Comparison of ENCODE assay signal across 24 mouse cellular contexts in the genomic region with DNA sequence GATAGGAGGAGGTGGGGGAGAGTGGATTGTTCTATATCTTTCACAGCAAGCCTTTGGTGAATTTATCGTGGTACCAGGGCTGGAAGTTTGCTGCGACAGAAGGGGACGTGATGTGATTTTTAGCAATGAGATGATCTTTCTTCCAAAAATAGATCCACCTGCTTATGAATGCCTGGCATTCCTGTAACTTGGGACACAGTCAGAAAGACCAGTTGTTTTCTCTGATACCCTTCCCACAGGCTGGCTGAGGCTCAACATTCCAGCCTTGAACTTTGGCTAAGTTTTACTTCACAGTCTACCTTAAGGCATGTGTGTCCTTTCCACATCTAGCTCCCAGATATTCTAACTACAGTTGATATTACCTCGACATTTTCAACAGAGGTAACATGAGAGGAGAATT.
DNase-seq lines count a peak whose midpoint lies in the region; ATAC-seq and TF ChIP-seq lines count a peak whose summit lies in the region.
"Had no signal": no experiment of that assay in that cellular context is flagged by ENCODE, and none has a peak within 500 bp of the region (broad histone marks: within the 10 kb centered on the region; RNA-seq: fewer than 3 reads in every experiment).

No protein-coding gene starts in this region.

- 22% methylated on average over 4 of the region's 4 CpGs for WGBS in heart, postnatal 0 days
- 48% methylated on average over 4 of the region's 4 CpGs for whole genome bisulfite sequencing in heart, embryonic 10.5 days
- 75% methylated on average over 4 of the region's 4 CpGs for WGBS in kidney, embryonic 16.5 days

- H3K9ac ChIP-seq in heart, postnatal 0 days (replicated peaks; ENCODE audit: low read depth, low read length), result no peak overlapping the region
- H3K9ac ChIP-seq in kidney, embryonic 16.5 days (replicated peaks; ENCODE audit: low read length), result no peak overlapping the region
- H3K9ac ChIP-seq: forebrain, embryonic 13.5 days; hindbrain, embryonic 13.5 days; limb, embryonic 15.5 days; liver, embryonic 14.5 days; midbrain, embryonic 13.5 days had no signal

- H3K36me3 ChIP-seq in heart, postnatal 0 days (replicated peaks; ENCODE audit: control insufficient read depth, insufficient read depth, low read length), result no peaks in the 10 kb centered on the region
- no peaks in the 10 kb centered on the region for H3K36me3 ChIP-seq in heart, embryonic 10.5 days
- H3K36me3 ChIP-seq in kidney, embryonic 16.5 days (ENCODE audit: insufficient read depth, low read length), result no peaks in the 10 kb centered on the region
- H3K36me3 ChIP-seq: hindbrain, embryonic 13.5 days; limb, embryonic 10.5 days; limb, embryonic 15.5 days; midbrain, embryonic 13.5 days had no signal

- peak overlapping the region; percentile 83 for H3K27ac ChIP-seq in heart, postnatal 0 days (ENCODE audit: low read depth)
- H3K27ac ChIP-seq in heart, embryonic 10.5 days, result no peak overlapping the region
- H3K27ac ChIP-seq in kidney, embryonic 16.5 days (ENCODE audit: low read length), result no peak overlapping the region
- H3K27ac ChIP-seq: forebrain, embryonic 13.5 days; hindbrain, embryonic 13.5 days; limb, embryonic 10.5 days; limb, embryonic 15.5 days; liver, embryonic 14.5 days; macrophage; midbrain, embryonic 13.5 days had no signal

- H3K27me3 ChIP-seq in heart, postnatal 0 days (ENCODE audit: control insufficient read depth, insufficient read depth, low read length), result no peaks in the 10 kb centered on the region
- H3K27me3 ChIP-seq in heart, embryonic 10.5 days (ENCODE audit: insufficient read depth, poor library complexity, severe bottlenecking), result no peaks in the 10 kb centered on the region
- no peaks in the 10 kb centered on the region for H3K27me3 ChIP-seq in kidney, embryonic 16.5 days (ENCODE audit: insufficient read depth, low read length)
- H3K27me3 ChIP-seq: forebrain, embryonic 13.5 days; hindbrain, embryonic 13.5 days; limb, embryonic 15.5 days; midbrain, embryonic 13.5 days had no signal

- peak; percentile 23 for DNase-seq in adrenal gland, postnatal 25 days
- DNase-seq in adrenal gland, postnatal 10 days, result no peak
- DNase-seq in heart, adult 18-20 months, result peak; percentile 3 to 10
- DNase-seq in heart, adult 9 months (ENCODE audit: low spot score in 2 of 2), result no peak
- peak; percentile 59 for DNase-seq in heart, postnatal 0 days (ENCODE audit: low spot score)
- no peak for DNase-seq in heart, embryonic 10.5 days (ENCODE audit: low spot score)
- DNase-seq: cerebellum, adult 2 months; cerebellum, postnatal 14 days; gastrocnemius, postnatal 14 days; kidney, adult 8-10 months; kidney, postnatal 10 days; lung, adult 2 months; lung, postnatal 10 days; thymus, adult 2 months; thymus, postnatal 36 days had no signal

- peaks cover 10% of the 10 kb centered on the region; the same call in 1 of the 2 replicates for H3K4me1 ChIP-seq in heart, postnatal 0 days (ENCODE audit: control insufficient read depth, insufficient read depth)
- H3K4me1 ChIP-seq in heart, embryonic 10.5 days, result no peaks in the 10 kb centered on the region
- H3K4me1 ChIP-seq in kidney, embryonic 16.5 days (ENCODE audit: insufficient read depth, low read length), result no peaks in the 10 kb centered on the region
- H3K4me1 ChIP-seq: forebrain, embryonic 13.5 days; hindbrain, embryonic 13.5 days; limb, embryonic 10.5 days; limb, embryonic 15.5 days; midbrain, embryonic 13.5 days had no signal

- peak; percentile 56 for TF ChIP-seq EP300 in heart, postnatal 0 days (IDR thresholded peaks at IDR 0.05; ENCODE audit: low read depth)

- peaks cover 4% of the 10 kb centered on the region; the same call in 1 of the 2 replicates for H3K9me3 ChIP-seq in heart, postnatal 0 days (replicated peaks; ENCODE audit: control insufficient read depth, low read length)
- no peaks in the 10 kb centered on the region for H3K9me3 ChIP-seq in heart, embryonic 10.5 days
- H3K9me3 ChIP-seq in kidney, embryonic 16.5 days (ENCODE audit: low read length), result no peaks in the 10 kb centered on the region
- H3K9me3 ChIP-seq: forebrain, embryonic 13.5 days; hindbrain, embryonic 13.5 days; limb, embryonic 10.5 days; limb, embryonic 15.5 days; midbrain, embryonic 13.5 days had no signal

- no peak overlapping the region for H3K4me3 ChIP-seq in heart, postnatal 0 days (ENCODE audit: low read depth, low read length)
- no peak overlapping the region for H3K4me3 ChIP-seq in heart, embryonic 10.5 days
- no peak overlapping the region for H3K4me3 ChIP-seq in kidney, embryonic 16.5 days (ENCODE audit: low read length)
- H3K4me3 ChIP-seq: forebrain, embryonic 13.5 days; hindbrain, embryonic 13.5 days; limb, embryonic 10.5 days; limb, embryonic 15.5 days; midbrain, embryonic 13.5 days had no signal

- peak overlapping the region; percentile 15; the same call in 1 of the 2 replicates for H3K4me2 ChIP-seq in heart, postnatal 0 days (ENCODE audit: low read depth, low read length)
- H3K4me2 ChIP-seq in kidney, embryonic 16.5 days (replicated peaks; ENCODE audit: low read depth, low read length), result no peak overlapping the region
- H3K4me2 ChIP-seq: forebrain, embryonic 13.5 days; hindbrain, embryonic 13.5 days; limb, embryonic 15.5 days; midbrain, embryonic 13.5 days had no signal

- no peak for TF ChIP-seq CTCF in heart, postnatal 0 days (IDR thresholded peaks at IDR 0.05; ENCODE audit: low read depth)

- ATAC-seq in heart, postnatal 0 days (ENCODE audit: insufficient read depth, low read depth), result peak; percentile 91
- ATAC-seq in kidney, embryonic 16.5 days (ENCODE audit: low FRiP score, low TSS enrichment), result no peak
- ATAC-seq: forebrain, embryonic 13.5 days; intestine, embryonic 16.5 days; midbrain, embryonic 13.5 days had no signal

Comparison
In these comparisons a context has a peak if more than half of its experiments do, and no peak if none do; other contexts are left out.
1. DNase-seq: peak in adrenal gland, postnatal 25 days (single experiment), heart, adult 18-20 months (2 of 2) and heart, postnatal 0 days (single experiment); none in adrenal gland, postnatal 10 days (single experiment), heart, adult 9 months (0 of 2) and heart, embryonic 10.5 days (single experiment).